Mouse (Mus musculus) layer of hippocampus, postnatal 25 days (tissue): ENCODE data around the gene Ndufb4. TPM values are rescaled to one million over a fixed set of nuclear protein-coding genes. Genes with fewer than 3 reads are reported as not detected.

Experiments used
- DNase-seq, 2 experiments: peaks; one replicate each; pipeline ENCODE4 v3.0.0; 2022; ENCODE audit warnings: mixed read lengths in 2 of 2, low spot score in 1 of 2; ENCODE audit errors: extremely low spot score in 1 of 2
- total RNA-seq, 2 experiments: library from RNA; stranded (reverse); gene quantifications; 2 replicates each; pipeline ENCODE4 v1.2.3; 2021

Ndufb4 gene
- total RNA-seq, 2 experiments from 2014 or later, result 77.3 to 82.8 TPM

GRCm38 (mm10) chr16:37680831-37681230 lies 26.6 kb upstream of the Ndufb4 start:
- no peak for DNase-seq

- DNase-seq, result no peak
These were observed 26.0 kb upstream of the Ndufb4 start for GRCm38 (mm10) chr16:37680216-37680615.

- no peak for DNase-seq
These were observed 23.3 kb upstream of the Ndufb4 start for GRCm38 (mm10) chr16:37677586-37677985.

GRCm38 (mm10) chr16:37676677-37677072 lies 22.4 kb upstream of the Ndufb4 start:
- DNase-seq, result no peak

- DNase-seq, result no peak
These were observed 21.9 kb upstream of the Ndufb4 start for GRCm38 (mm10) chr16:37676024-37676676.

GRCm38 (mm10) chr16:37675326-37675725 lies 21.1 kb upstream of the Ndufb4 start:
- DNase-seq, result no peak

- no peak for DNase-seq
These were observed 16.5 kb upstream of the Ndufb4 start for GRCm38 (mm10) chr16:37670666-37671283.

- DNase-seq, result no peak
These were observed 11.2 kb upstream of the Ndufb4 start for GRCm38 (mm10) chr16:37665394-37665935.

- no peak for DNase-seq
These were observed 9.6 kb upstream of the Ndufb4 start for GRCm38 (mm10) chr16:37663643-37664459.

GRCm38 (mm10) chr16:37656796-37657195 lies 2.5 kb upstream of the Ndufb4 start:
- DNase-seq, result no peak

GRCm38 (mm10) chr16:37655756-37656347 lies 1.6 kb upstream of the Ndufb4 start:
- no peak for DNase-seq

GRCm38 (mm10) chr16:37654831-37655455 lies 690 bp upstream of the Ndufb4 start:
- DNase-seq, result no peak

GRCm38 (mm10) chr16:37653058-37653457 lies 1.2 kb downstream of the Ndufb4 start:
- no peak for DNase-seq

GRCm38 (mm10) chr16:37652654-37653053 lies 1.6 kb downstream of the Ndufb4 start:
- no peak for DNase-seq

- no peak for DNase-seq
These were observed 2.8 kb downstream of the Ndufb4 start for GRCm38 (mm10) chr16:37651467-37651866.

GRCm38 (mm10) chr16:37649068-37649467 lies 5.2 kb downstream of the Ndufb4 start:
- DNase-seq, result no peak

- no peak for DNase-seq
These were observed 6.3 kb downstream of the Ndufb4 start for GRCm38 (mm10) chr16:37647936-37648335.

- DNase-seq, result no peak
These were observed 7.2 kb downstream of the Ndufb4 start for GRCm38 (mm10) chr16:37647067-37647466.

- DNase-seq, result no peak
These were observed 8.5 kb downstream of the Ndufb4 start for GRCm38 (mm10) chr16:37645799-37646198.

GRCm38 (mm10) chr16:37645211-37645610 lies 9.0 kb downstream of the Ndufb4 start:
- no peak for DNase-seq
